Mouse (Mus musculus) G1E-ER4 (cell line): ENCODE measurements around the gene Gpr152. TPM values are rescaled to one million over a fixed set of nuclear protein-coding genes. Genes with fewer than 3 reads are reported as not detected.

ENCODE experiments used
- GATA1 ChIP-seq: IDR thresholded peaks from one replicate; pipeline ENCODE4 v1.8.0; 2012; ENCODE audit warnings: low read length, inconsistent platforms
- polyA plus RNA-seq: library from polyadenylated mRNA; stranded (reverse); fragments of >175 nt; gene quantifications from 2 replicates; pipeline ENCODE4 v1.2.3, GENCODE M21; 2012

The Gpr152 gene
- not detected in 2 replicates for polyA plus RNA-seq

DNA sequence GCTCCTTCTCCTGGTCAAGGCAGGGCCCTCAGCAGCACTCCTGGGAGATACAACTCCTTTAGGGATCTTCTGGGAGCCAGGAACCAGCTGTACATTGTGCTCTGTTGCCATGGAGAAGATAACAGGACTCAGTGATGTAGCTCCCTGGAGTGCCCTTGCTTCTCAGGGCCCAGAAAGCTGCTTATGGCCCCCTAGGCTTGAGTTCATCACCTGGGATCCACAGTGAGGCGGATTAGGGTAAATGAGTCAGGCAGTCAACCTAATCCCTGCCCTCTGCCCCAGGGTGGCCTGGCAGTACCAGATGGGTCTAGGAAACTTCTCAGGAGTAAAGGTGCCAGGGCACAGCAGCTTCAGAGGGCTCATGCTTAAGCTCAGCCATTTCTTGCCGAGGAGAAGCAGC is at the start of gene Gpr152:
Gene Gpr152, plus strand, starts transcription at position 342 of the 400 bp plus-strand sequence.
- no peak for TF ChIP-seq GATA1

DNA sequence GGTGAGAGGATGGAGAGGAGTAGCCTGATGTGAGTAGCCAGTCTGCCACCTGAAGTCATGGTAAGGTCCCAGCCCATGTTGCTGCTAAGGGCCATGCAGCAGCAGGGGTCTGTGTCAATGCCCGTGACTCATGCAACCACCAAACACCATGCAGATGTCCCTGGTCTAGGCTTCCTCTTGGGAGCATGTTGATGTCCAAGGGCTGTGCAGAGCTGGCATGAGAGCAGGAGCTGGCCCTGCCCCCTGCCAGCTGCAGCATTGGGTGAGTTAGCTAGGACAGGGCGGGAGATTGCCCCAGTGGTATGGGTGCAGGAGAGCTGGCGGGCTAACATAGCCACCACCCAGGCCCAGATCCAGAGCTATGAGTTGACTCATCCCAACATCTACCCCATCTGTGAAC is 49.1 kb upstream of the Gpr152 start:
- no peak for TF ChIP-seq GATA1

DNA sequence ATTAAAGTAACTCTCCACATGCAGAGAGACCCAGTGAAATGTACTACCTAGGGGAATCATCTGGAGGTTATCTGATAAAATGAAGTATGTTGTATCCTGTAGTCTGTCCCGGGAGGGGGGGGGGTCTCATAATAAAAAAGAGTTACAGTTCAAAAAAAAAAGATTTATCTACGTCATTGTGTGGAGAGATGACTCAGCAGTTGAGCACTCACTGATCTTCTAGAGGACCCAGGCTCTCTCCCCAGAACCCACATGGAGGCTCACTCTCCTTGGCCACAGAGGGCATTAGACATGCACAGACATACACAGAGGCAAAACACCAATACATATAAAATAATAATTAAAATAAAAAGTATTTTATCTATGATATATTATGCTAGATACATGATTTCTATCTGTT is 48.2 kb upstream of the Gpr152 start:
- no peak for TF ChIP-seq GATA1

DNA sequence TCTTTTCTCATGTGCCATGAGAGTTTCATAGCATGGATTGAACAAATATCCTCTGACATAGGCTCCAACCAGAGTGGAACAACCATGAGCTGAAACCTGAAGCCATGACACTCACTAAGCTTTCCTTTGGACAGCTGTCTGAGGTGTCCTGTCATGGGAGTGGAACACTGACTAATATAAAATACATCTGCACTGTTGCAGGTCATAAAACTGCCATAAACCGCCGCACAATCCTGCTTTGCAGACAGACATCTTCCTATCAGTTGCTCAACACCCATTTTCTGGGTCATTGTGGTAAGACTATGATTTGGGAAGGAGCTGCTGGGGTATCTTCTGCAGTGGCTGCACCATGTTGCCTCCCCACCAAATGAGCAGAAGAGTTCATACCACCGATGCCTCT is 46.8 kb upstream of the Gpr152 start:
- TF ChIP-seq GATA1: no peak

DNA sequence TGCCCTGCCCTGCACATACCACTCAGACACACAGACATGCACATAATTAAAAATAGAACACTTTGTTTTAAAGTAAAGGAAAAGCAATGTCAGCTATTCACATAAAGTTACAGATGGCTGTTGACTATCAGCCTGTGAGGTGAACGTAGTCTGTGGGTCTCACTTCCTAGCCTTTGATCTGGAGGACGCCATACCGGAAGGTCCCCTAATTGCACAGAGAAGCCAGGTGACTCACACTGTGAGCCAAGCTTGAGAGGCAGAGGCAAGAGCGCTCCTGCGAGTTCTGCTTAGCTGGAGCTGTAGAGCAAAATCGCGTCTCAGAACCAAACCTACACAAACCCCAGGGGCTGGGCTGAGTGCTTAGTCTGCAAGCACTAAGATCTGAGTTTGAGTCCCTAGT is 45.8 kb upstream of the Gpr152 start:
- TF ChIP-seq GATA1: no peak

DNA sequence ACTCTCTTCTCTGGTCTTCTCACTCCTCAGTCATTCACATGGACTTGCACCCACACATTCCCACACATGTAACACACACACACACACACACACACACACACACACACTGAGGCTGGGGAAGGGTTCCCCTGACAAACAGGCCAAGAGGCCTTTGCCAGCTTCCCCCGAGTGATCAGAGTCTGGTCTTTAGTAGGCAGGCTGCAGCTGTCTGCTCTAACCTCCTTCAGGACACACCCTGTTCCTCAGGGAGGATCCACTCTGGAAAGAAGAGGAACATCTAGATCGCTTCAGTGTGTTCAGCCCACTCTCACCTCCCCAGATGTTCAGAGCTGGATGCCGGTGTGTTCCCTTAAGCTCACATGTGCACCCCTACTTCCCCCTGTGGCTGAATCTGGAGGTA is 45.2 kb upstream of the Gpr152 start:
- TF ChIP-seq GATA1: no peak

DNA sequence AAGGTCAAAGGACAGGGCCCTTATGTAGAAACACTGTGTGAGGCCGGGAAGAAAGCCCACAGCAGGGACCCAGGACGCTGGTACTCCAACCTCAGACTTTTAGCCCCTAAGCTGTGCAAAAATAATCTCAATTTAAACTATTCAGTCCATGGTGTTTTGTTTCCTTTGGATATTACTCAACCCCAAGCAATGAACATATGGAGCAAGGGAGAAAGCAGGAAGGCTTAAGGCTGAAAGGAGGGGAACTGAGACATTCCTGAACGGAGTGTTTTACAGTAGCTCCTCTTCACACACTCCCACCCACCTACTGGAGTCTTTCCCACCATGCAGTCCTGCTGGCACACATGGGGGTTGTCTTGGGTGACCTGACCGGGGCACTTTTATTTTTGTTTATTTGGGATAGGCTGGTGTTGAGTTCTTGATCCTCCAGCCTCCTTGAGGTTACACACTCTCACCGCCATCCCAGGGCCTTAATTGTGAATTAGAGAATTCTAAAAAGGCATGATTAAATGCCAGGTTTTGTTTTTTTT is 44.7 kb upstream of the Gpr152 start:
- TF ChIP-seq GATA1: no peak

DNA sequence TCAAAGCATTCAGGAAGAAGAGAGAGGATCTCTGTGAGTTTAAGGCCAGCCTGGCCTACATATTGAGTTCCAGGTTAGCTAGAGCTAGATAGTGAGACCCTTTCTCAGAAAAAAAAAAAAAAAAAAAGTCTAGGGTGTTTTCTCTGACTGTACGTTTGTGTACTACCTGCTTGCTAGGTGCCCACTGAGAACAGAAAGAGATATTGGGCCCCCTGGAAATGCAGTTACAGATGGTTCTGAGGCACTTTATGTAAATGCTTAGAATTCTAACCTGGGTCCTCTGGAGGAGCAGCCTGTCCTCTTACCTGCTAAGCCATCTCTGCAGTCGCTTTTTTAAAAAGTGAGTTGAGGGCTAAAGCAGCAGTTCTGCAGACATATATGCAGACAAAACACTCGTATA is 43.8 kb upstream of the Gpr152 start:
- TF ChIP-seq GATA1: no peak

DNA sequence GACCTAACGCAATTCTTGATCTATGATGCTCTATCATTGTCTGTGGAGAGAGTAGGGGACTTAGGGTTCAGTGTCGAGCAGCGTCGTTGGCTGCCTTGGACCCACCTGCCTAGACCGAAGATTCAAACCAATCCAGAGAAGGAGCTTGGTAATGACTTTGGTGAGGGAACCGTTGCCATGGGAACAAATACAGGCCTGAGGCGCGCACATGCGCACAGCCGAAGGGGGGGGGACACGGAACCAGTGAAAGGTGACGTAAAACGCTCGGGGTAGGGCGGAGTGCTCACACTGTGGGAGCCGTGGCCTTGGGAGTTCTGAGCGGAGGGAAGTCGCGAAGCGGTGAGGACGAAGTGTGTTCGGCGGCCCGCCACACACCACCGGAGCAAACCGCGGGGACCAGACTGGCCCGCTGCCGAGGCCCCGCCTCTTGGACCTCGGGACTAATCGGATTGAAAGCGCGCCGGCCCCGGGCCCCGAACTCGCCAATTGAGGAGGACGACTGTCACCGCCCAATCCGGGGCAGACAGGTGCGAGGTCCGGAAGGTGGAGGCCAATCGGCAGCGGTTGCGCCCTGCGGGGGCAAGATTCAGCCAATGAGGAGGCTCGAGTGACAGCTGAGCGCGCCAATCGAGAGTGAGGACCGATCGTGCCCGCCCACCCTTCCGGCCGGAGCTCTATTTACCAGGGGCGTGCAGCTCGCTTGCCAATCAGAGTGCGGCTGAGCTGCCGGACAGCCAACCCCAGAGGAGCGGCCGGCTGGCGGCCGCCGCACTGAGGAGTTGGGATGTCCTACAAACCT is 42.7 kb upstream of the Gpr152 start, which contains the start of gene Cdk2ap2:
Gene Cdk2ap2, plus strand, starts transcription at position 541 of the 799 bp plus-strand sequence.
- no peak for TF ChIP-seq GATA1

DNA sequence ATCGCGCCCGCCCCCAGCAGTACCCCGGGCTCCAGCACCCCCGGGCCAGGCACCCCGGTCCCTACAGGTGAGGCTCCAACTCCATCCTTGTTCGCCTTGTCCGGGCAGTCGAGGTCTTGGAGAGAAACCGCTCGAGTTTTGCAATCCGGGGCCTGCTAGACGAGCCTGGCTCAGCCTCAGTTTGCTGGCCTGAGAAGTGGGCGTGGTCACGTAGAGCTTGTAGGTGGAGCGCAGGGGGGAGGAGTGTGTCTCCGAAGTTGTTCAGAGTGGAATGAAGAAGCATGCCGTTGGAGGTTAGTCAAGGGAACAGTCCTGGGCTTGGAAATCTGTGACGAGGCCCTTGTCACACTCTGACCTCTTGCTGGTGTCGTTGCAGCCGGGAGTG is 42.2 kb upstream of the Gpr152 start:
- no peak for TF ChIP-seq GATA1

DNA sequence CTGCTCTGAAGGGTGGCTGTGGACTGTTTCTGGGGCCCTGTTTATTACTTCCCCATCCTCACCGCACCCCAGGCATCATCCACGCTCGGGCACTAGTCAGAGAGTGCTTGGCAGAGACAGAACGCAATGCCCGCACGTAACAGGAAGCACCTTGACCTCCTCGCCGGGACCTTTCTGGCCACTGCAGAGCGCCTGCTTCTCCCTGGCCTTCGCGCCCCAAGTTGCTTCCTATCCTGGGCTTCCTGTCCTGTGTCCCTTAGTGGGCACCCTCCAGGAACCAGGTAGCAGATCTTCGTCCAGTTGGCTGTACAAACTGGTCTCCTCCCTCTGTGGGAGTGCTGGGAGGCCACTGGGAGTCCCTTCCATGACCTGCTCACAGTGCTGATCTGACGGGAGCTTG is 41.2 kb upstream of the Gpr152 start:
- no peak for TF ChIP-seq GATA1

DNA sequence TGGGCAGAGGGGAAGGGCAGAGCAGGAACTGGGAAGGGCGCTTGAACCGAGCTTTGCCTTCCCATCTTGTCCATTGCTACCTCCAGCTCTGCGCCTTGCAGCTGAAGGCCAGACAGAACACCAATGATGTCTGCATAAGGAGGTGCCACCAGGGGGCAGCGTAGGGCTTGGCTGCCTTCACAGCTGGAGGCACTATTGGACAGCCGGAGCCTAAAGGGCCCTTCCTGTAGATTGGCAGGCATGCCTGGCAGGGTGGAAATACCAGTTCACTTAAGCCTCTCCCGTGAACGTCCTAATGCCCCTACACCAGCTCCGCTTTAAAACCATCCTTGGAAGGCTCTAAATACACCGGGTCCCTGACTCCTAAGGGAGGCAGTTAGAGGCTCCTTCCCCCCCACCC is 40.5 kb upstream of the Gpr152 start:
- TF ChIP-seq GATA1: no peak

DNA sequence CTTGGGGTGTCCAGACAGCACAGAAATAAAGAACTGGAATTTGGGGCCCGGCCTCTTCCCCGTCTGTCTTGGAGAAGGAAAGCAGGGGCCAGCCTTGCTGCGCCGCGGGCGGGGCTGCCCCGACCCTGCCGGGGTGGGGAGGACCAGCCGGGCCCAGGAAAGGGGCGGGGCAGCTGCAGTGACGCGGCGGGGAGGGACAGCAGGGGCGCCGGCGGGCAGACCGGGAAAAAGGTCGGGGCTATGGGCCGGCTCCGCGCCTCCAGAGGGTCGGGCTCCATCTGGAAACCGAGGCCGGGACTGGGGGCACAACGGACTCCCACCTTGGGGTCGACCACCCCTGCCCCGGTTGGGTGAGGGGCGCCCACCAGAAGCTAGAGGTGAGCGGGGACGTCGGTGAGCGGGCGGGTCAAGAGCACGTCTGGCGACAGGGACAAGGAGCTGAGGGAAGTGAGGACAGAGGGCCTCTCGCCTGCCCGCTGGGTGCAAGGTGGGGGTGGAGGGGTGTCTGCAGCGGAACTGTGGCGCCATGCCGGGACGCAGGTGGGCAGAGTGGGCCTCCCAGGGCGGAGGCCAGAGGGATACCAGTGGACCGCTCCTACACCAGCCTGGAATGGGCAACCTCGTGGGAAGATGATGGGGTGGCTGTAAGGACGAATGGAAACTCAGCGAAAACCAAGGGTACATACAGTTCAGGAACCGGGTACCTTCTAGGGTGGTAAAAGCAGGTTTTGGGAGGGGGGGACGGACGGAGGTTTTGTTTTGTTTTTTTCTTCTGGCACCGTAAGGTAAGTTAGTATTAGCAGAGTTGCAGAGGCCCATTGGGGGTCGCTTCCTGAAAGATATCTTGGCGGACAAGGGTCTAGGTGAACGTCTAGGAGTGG is 39.5 kb upstream of the Gpr152 start, which contains the start of gene Pitpnm1:
Gene Pitpnm1, plus strand, starts transcription at position 162 of the 881 bp plus-strand sequence.
- no peak for TF ChIP-seq GATA1

DNA sequence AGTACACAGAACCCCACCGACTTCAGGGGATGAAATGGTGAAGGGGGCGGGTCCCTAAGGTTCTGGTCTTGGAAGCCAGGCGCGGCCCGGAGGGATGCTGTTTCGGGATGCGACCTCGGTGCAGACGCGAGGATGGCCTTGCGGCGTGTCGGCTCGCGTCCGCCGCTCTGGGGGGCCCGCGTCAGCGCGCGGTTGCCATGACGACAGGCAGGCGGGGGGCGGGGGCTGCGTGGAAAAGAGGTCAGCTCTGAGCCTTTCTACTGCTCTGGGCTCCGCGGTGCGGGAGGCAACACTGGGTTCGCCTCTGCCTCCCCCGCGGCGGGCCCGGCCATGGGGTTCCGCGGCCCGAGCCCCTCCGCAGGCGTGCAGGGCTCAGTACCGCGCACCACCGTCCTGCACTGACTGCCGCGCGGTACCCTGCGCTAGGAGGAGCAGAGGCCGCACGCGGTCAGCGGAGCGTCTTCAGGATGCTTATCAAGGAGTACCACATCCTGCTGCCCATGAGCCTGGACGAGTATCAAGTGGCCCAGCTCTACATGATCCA is 38.8 kb upstream of the Gpr152 start:
- no peak for TF ChIP-seq GATA1

DNA sequence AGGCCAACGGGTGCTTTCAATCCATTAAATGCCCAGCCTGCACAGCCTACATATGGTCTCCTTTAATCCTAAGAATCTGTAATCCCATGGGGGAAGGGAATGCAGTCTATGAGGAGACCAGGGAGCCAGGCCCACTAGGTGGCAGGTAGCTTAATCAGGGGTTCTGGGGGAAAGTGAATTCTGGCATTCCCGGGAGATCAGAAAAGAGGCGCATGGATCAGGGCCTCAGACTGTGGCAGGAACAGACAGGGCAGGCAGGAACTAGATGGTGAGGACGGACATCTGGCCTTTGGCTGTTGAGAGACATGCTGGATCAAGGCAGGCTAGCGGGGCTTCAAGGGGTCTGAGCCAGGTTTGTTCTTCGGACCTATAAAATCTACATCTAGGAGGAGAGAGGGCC is 38.1 kb upstream of the Gpr152 start:
- TF ChIP-seq GATA1: no peak

DNA sequence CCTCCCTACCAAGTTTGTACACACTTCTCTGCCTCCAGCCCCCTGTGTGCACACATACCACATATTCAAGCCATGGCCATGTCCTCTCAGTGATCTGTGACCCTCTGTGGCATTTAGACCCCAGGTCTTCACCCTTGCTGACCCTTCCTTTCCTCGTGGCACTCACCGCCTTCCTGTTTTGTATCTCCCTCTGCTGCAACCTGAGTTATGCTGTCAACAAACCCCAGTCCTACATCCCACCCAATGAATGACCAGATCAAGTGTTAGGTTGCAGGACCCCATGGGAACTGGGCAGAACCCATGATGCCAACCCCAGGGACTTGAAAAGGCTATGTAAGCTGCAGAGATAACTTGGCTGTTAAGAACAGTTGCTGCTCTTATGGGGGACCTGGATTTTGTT is 37.5 kb upstream of the Gpr152 start:
- no peak for TF ChIP-seq GATA1
